Mouse (Mus musculus) lung, embryonic 14.5 days (tissue): ENCODE measurements around the gene Cer1. TPM values are rescaled to one million over a fixed set of nuclear protein-coding genes. Genes with fewer than 3 reads are reported as not detected.

Source experiments
- ATAC-seq: fragments of 200-750 bp; cut with Nextera tagmentation; 2 replicates; pipeline ENCODE4 v1.8.0; 2017; ENCODE audit warnings: mild to moderate bottlenecking, moderate TSS enrichment, moderate library complexity; ENCODE audit not compliant: insufficient read depth
- DNase-seq: peaks from one replicate; pipeline ENCODE4 v3.0.0-alpha.2; 2015
- H3K27ac ChIP-seq: fragments of 300-500 bp; sonication (generic); 2 replicates; pipeline ENCODE4 v1.5.1; 2014; ENCODE audit warnings: low read depth, mild to moderate bottlenecking, moderate library complexity
- H3K27me3 ChIP-seq: fragments of 300-500 bp; sonication (generic); 2 replicates; pipeline ENCODE4 v1.6.1; 2014; ENCODE audit warnings: low read length, control low read depth; ENCODE audit not compliant: insufficient read depth
- H3K36me3 ChIP-seq: fragments of 300-500 bp; sonication (generic); 2 replicates; pipeline ENCODE4 v1.6.1; 2014; ENCODE audit warnings: control low read depth; ENCODE audit not compliant: insufficient read depth
- H3K4me1 ChIP-seq: fragments of 300-500 bp; sonication (generic); 2 replicates; pipeline ENCODE4 v1.6.1; 2014; ENCODE audit warnings: antibody characterized with exemption, control low read depth; ENCODE audit not compliant: insufficient read depth
- H3K4me2 ChIP-seq: fragments of 300-500 bp; sonication (generic); 2 replicates; pipeline ENCODE4 v1.6.1; 2014; ENCODE audit warnings: mild to moderate bottlenecking
- H3K4me3 ChIP-seq: fragments of 300-500 bp; sonication (generic); 2 replicates; pipeline ENCODE4 v1.5.1; 2014; ENCODE audit warnings: low read depth, low read length
- H3K9ac ChIP-seq: fragments of 300-500 bp; sonication (generic); 2 replicates; pipeline ENCODE4 v1.6.1; 2014
- H3K9me3 ChIP-seq: fragments of 300-500 bp; sonication (generic); 2 replicates; pipeline ENCODE4 v1.6.1; 2016; ENCODE audit warnings: low read depth, low read length, control low read depth
- CTCF ChIP-seq: IDR thresholded peaks from 2 replicates; pipeline ENCODE4 v1.5.1; 2016; ENCODE audit warnings: antibody characterized with exemption, low read depth
- WGBS: fragments of 180-500 bp; shearing (Covaris S2); extraction: QIAGEN DNeasy Blood & Tissue Kit; methylation state at CpG from one replicate; pipeline ENCODE4 v1.1.7; 2014; 5-methylcytosine and 5-hydroxymethylcytosine counted together
- polyA plus RNA-seq: library from polyadenylated mRNA; unstranded; fragments of >200 nt; fragmentation: Nextera tagmentation; extraction: Ambion mirVana; gene quantifications from 2 replicates; pipeline ENCODE4 v1.2.1, GENCODE M21; 2014

Gene Cer1
- 3.1 and 3.9 TPM in 2 replicates for polyA plus RNA-seq

DNA sequence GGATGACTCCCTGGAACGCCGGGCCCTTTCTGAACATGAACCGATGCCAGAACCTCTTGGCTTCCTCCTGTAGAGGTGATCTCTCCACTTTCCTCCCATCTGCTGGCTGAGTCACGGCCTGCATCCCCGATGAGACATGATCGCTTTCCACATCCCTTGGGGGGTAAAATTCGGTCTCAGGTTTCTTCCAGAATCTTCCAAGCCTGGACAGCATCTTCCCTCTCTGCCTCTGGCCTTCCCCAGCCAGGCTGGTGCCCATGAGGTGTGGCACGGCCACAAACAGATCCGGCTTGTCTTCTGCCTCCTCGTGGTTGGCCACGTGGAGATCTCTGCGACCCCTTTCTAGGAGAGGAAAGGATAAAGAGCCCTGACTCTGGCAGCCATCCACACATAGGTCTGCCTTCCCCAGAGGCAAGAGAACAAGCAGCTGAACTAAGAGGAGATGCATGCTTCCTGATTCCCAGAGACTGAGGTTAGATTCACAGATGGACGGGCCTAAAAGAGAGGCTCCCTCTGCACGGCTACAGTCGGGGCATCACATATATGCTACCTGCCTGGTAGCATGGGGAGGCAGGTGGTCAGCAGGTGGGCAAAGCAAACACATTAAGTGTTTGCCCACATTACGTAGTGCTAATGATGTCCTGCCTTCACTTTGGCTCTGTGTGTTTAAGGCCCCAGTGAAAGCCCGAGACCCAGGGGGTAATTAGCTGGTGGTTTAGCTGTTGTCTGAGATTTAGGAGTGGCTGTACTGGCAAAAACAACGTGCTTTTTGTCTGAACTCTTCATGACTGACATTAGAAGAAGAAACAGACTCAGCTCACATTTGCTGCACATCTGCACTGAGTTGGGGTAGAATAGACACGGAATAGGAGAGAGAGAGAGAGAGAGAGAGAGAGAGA lies at the start of gene Cer1:
Gene Cer1 (minus strand): TSS at position 513 of the 899 bp plus-strand sequence.
- TF ChIP-seq CTCF: no peak
- no peak for DNase-seq
- no peak within 1 kb of the TSS for H3K9ac ChIP-seq
- H3K36me3 ChIP-seq: no peaks in the 10 kb centered on the region
- H3K4me1 ChIP-seq: no peaks in the 10 kb centered on the region
- no peak within 1 kb of the TSS for H3K4me3 ChIP-seq
- no peaks in the 10 kb centered on the region for H3K9me3 ChIP-seq
- 54% methylated on average over 19 of the region's 19 CpGs for WGBS
- peak; percentile 65; the same call in 1 of the 2 replicates for ATAC-seq
- no peak within 1 kb of the TSS for H3K4me2 ChIP-seq
- no peaks in the 10 kb centered on the region for H3K27me3 ChIP-seq
- H3K27ac ChIP-seq: no peak within 1 kb of the TSS

DNA sequence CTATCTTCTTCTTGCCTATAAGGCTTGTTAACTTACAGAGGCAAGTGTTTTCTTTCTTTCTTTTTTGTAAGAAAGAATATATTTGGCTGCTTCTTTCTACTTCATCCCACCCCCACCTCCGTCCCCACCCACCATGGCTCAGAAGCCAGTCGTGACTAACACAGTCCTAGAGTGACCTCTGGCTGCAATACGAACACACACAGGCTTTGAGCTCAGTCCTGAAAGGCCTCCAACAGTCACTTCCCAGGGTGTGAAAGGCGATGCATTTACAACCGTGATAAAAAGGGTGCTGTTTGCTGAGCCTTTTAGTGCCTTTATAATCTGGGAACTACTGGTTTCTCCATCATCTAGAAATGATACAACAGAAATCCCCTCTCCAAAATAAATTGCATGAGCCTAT lies 49.4 kb upstream of the Cer1 start:
- WGBS: 13% methylated on average over 5 of the region's 5 CpGs
- Histone ChIP-seq H3K9me3 (no peaks in the 10 kb centered on the region), H3K4me3 (no peak overlapping the region), H3K4me2 (no peak overlapping the region), H3K9ac (no peak overlapping the region), H3K4me1 (no peaks in the 10 kb centered on the region), H3K27ac (no peak overlapping the region), H3K27me3 (no peaks in the 10 kb centered on the region), H3K36me3 (peaks cover 39% of the 10 kb centered on the region)
- DNase-seq: peak; percentile 65
- peak; percentile 79; the same call in 1 of the 2 replicates for ATAC-seq
- TF ChIP-seq CTCF: peak; percentile 61

DNA sequence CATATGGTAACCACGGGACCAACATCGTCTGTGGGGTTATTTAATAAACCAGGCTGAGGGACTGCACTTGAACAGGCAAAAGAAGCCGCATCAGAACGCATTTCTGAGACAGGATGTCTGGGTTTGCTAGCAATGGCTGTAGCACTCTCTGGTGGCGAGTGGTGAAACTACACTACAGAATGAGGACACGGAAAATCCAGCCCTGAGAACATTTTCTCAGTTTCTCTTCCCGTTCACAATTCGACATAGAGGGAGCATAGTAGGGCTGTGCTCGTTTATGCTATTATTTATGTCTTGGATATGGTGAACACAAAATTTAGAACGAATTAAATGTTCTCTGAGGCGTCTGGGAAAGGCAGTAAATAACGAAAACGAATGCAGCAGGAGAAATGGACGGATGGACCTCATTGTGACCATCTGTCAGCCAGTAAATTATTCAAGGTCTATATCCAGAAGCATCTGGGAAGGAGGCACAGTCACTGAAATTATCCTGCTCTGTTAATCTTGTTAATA lies 48.8 kb upstream of the Cer1 start:
- 17% methylated on average over 14 of the region's 14 CpGs for WGBS
- no peak overlapping the region for H3K27ac ChIP-seq
- H3K4me2 ChIP-seq: peak overlapping the region; percentile 45
- peak; percentile 89 for DNase-seq
- H3K4me3 ChIP-seq: peak overlapping the region; percentile 10; the same call in 1 of the 2 replicates
- H3K9me3 ChIP-seq: no peaks in the 10 kb centered on the region
- H3K27me3 ChIP-seq: no peaks in the 10 kb centered on the region
- TF ChIP-seq CTCF: peak; percentile 95
- no peak overlapping the region for H3K9ac ChIP-seq
- peaks cover 33% of the 10 kb centered on the region for H3K36me3 ChIP-seq
- H3K4me1 ChIP-seq: no peaks in the 10 kb centered on the region
- peak; percentile 39; the same call in 1 of the 2 replicates for ATAC-seq

DNA sequence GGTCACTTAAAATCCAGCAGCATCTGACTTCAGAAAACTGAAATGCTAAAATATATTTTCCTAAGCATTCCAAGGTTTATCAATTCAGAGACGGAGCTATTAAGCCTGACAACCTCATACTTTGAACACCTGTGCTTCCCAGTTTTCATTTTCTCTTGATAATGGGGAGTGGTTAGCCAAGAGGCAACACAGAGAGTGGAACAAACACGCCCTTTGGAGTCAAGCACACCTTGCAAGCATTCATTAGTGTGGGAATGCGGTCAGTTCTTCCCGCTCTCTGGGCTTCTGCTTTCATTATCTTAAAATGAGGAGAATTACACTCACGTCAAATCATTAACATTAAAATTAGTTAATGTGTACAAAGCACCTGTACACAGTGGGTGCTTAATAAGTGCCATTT lies 45.1 kb upstream of the Cer1 start:
- no peaks in the 10 kb centered on the region for H3K9me3 ChIP-seq
- no peak overlapping the region for H3K27ac ChIP-seq
- no peaks in the 10 kb centered on the region for H3K27me3 ChIP-seq
- H3K36me3 ChIP-seq: peaks cover 23% of the 10 kb centered on the region
- H3K4me2 ChIP-seq: no peak overlapping the region
- no peak for TF ChIP-seq CTCF
- H3K4me1 ChIP-seq: no peaks in the 10 kb centered on the region
- DNase-seq (no peak), ATAC-seq (no peak)
- H3K9ac ChIP-seq: no peak overlapping the region
- H3K4me3 ChIP-seq: no peak overlapping the region
- WGBS: 70% methylated on average over 5 of the region's 5 CpGs

DNA sequence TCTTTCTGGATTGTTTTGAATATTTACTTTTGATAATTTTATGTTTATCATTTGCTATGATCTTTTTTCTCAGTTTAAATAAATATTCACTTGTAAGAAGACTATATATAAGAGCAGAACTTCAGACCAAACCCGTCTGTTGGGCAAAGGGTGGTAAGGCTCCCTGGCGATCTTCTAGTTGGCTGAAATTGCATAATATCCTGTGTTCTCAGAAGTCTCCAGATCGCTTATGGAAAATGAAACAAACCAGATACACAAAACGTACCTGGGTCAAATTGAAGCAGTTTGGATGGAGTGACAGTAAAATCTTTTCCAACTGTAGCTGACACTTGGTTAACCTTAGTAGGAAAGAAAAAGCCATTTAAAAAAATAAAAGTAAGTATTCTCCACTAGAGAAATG lies 37.0 kb upstream of the Cer1 start:
- H3K36me3 ChIP-seq: peaks cover 23% of the 10 kb centered on the region
- no peaks in the 10 kb centered on the region for H3K9me3 ChIP-seq
- H3K4me2 ChIP-seq: no peak overlapping the region
- 0 out of 2 replicates have a peak, but pooled peaks cover under 1% of the 10 kb centered on the region for H3K4me1 ChIP-seq
- no peak for TF ChIP-seq CTCF
- no peak overlapping the region for H3K4me3 ChIP-seq
- no peak for DNase-seq
- H3K27ac ChIP-seq: no peak overlapping the region
- no peak for ATAC-seq
- no peak overlapping the region for H3K9ac ChIP-seq
- 53% methylated on average over 4 of the region's 4 CpGs for WGBS
- H3K27me3 ChIP-seq: no peaks in the 10 kb centered on the region

DNA sequence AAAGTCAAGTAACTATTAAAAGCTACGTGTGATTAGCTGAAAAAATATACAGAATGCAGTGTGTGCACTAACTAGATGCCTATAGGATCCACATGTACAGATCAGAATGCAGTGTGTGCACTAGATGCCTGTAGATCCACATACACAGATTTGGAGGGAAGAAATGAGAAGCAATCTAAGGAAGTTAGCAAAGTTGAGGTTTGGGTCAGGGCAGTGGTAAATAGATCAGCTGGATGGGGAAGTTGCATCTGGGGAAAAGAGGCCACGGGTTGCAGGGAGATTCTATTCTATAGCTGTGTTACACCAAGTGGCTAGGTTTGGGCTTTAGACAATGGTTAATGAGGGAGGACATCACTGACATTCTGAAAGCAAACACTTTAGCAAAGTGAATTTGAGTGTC lies 33.7 kb upstream of the Cer1 start:
- no peak overlapping the region for H3K4me3 ChIP-seq
- no peak overlapping the region for H3K27ac ChIP-seq
- WGBS: 55% methylated on average over 2 of the region's 2 CpGs
- peaks cover 47% of the 10 kb centered on the region for H3K36me3 ChIP-seq
- ATAC-seq (no peak), DNase-seq (no peak)
- H3K9ac ChIP-seq: no peak overlapping the region
- H3K4me1 ChIP-seq: 0 out of 2 replicates have a peak, but pooled peaks cover 14% of the 10 kb centered on the region
- H3K4me2 ChIP-seq: no peak overlapping the region
- no peaks in the 10 kb centered on the region for H3K27me3 ChIP-seq
- no peaks in the 10 kb centered on the region for H3K9me3 ChIP-seq
- TF ChIP-seq CTCF: no peak

DNA sequence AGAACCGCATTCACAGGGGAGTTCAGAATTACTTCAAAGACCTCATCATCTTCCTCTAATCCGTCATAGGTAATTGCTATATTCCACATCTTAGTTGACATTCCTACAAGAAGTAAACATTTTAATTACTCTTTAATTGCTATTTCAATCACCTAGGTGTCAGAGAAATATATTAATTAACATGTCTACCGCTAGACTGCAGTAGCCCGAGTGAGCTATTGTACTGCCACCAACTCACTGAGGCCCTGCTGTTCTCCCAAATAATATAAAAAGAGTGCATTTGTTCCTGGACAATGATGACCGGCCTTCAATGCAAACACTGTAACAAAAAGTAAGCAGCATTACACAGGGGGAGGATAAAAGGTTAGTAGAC lies 31.7 kb upstream of the Cer1 start:
- H3K27me3 ChIP-seq: no peaks in the 10 kb centered on the region
- no peak for DNase-seq
- peaks cover 51% of the 10 kb centered on the region for H3K36me3 ChIP-seq
- no peak overlapping the region for H3K27ac ChIP-seq
- no peak overlapping the region for H3K4me3 ChIP-seq
- H3K4me1 ChIP-seq: 0 out of 2 replicates have a peak, but pooled peaks cover 14% of the 10 kb centered on the region
- no peak overlapping the region for H3K9ac ChIP-seq
- ATAC-seq: no peak
- WGBS: 45% methylated on average over 5 of the region's 5 CpGs
- no peak for TF ChIP-seq CTCF
- no peaks in the 10 kb centered on the region for H3K9me3 ChIP-seq
- H3K4me2 ChIP-seq: no peak overlapping the region
